Mouse (Mus musculus): ENCODE measurements around the gene Ankrd52.
A peak's percentile ranks its signal among the peaks of the same experiment; 100 is the strongest.

- TF ChIP-seq CTCF (IDR thresholded peaks at IDR 0.05; ENCODE audit: low read depth) (peak; percentile 91), EP300 (optimal IDR thresholded peaks at IDR 0.05) (no peak)
Measured at GRCm38 (mm10) chr10:128335582-128335981, 41.3 kb upstream of the Ankrd52 start.
